Mouse (Mus musculus) common myeloid progenitor, adult 5-6 weeks (primary cell): ENCODE data around the gene Acvrl1. TPM values are rescaled to one million over a fixed set of nuclear protein-coding genes. Genes with fewer than 3 reads are reported as not detected.

Experiments used
- ATAC-seq: replicated peaks from 2 replicates; pipeline ENCODE4 v1.8.0; 2016; ENCODE audit warnings: low read depth, mild to moderate bottlenecking, moderate TSS enrichment, inconsistent platforms; ENCODE audit not compliant: poor library complexity, severe bottlenecking
- total RNA-seq: library from RNA; stranded (forward); fragments of 200-1000, 187-1606 nt; gene quantifications from 2 replicates; pipeline ENCODE4 v1.2.3, GENCODE M21; 2017

Acvrl1 gene
- total RNA-seq, 1 experiment from 2014 or later, result 5.8 TPM

DNA sequence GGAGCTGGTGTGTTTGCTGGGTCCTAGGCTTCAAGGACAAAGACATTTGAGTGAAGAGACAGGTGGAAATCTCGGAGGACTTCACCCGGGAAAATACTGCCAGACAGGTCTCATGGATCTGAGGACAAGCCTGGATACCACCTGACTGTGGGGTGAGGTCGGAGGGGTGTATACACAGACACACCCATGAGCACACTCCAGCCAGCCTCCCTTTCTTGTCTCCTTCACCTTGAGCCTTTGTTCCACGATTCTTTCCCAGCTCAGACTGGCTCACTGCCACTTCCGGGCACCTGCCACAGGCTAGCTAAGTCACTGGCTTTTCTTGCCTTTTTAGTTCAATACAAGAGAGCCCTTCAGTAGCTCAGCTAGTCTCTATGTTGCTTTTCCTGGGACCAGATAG, 36.0 kb downstream of the Acvrl1 start:
- no peak for ATAC-seq

DNA sequence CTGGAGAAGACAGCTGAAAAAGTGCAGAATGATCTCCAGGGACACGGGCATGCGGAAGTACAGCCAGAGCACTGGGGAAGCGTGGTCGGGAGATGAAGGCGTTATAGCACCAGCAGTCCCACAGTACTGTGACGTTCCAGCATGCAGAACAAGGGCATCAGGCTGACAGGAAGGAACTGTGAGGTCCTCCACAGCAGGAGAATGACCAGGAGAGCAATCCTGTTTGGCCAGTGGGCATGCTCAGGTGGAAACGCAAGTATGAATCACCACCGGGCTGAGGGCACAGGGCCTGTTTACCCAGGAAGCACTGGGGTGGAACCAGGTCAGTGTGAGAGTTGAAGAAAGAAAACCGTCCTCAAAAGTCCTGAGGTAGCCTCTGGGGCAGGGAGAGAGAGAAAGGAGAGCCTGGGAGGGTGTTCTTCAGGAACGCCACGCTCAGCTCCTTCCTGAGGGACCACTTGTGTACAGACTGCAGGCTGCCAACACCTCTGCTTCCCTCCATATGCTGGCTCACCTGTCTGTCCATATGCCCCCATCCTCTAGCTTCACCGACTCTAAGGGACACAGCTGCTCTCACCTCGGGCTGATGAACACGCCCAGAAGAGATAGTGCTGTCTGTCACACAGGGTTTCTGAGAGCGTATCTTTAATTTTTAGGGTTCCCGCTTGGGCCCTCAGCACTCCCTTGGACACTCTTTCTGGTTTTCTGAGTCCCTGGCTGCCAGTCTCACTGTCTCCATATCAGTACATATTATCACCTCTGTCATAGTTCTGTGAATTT, 37.5 kb downstream of the Acvrl1 start:
- 0 out of 2 replicates have a peak, but pooled peaks have one; percentile 35 for ATAC-seq

GRCm38 (mm10) chr15:101167553-101167952, 39.2 kb downstream of the Acvrl1 start:
- ATAC-seq, result no peak

DNA sequence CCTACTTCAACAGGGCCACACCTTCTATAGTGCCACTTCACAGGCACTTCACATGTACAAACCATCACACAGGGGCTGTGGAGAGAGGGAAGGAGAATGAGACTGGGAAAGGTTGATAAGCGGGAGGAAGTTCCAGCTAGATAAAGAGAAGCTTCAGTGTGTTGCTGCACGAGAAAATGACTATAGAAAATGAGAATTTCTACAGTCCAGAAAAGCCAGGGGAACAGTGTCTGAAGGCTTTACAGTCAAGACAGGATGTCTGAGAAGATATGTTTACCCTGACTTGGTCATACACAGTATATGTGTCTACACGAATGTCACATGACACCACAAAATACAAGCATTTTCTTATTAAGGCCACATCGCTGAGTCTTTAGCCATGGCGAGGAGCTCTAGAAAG, 41.6 kb downstream of the Acvrl1 start:
- no peak for ATAC-seq

DNA sequence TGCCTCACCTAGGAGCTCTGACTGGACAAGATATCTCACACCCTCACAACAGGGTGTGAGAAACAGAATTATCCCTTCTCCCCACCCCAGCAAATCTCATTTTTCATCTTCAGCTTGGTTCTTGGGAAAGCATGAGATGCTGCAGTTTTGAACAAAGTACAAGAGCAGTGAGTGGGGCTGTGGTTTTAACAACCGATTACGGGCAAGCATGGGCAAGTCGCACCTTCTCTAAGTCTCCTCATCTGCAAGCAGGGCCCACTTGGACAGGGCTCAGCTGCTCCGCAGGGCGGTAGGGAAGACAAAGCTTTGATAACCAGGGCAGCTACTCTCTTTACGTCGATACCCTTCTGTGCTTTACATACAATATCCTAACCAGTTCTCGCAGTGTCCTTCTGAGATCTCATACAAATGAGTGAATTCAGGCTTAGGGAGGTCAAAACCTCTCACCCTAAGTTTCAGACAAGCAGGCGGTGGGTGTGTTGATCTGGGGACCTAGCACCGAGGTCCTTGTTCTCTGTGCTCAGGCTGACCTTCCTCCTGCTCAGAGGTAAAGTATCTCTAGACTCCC, 42.2 kb downstream of the Acvrl1 start:
- ATAC-seq, result no peak

DNA sequence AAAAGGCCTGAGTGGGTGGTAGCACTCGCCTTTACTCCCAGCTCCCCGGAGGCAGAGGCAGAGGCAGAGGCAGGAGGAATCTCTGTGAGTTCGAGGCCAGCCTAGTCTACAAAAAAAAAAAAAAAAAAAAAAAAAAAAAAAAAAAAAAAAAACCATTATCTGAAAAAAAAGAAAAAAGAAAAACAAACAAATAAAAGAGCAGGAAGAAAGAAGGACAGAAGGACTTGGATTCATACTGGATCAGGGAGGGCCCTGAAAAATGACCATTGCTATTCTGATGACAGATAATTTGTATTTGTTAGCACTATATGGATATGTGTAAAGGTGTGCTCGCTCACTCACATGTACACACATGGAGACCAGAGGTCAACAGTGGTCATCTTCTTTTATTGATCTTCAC, 43.0 kb downstream of the Acvrl1 start:
- no peak for ATAC-seq

DNA sequence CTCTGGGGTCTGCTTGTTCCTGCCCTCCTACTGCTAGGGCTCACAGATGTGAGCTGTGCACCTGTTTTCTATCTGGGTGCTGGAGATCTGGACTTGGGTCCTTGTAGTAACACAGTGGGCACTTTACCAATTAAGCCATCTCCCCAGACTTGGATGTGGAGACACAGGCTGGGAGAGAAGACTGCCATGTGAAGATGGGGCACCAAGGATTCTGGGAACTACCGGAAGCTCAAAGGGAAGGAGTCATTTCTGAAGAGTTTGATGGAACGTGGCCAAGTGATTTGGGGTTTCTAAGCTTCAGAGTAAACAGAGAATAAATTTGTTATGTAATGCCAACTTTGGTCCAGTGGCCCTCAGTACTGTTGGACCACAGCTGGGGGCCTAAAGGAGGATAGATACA, 43.7 kb downstream of the Acvrl1 start:
- no peak for ATAC-seq

GRCm38 (mm10) chr15:101173421-101174211, 45.3 kb downstream of the Acvrl1 start, which contains the start of gene Acvr1b:
TSS of gene Acvr1b (plus strand) at chr15:101174067.
- ATAC-seq, result peak; percentile 81

DNA sequence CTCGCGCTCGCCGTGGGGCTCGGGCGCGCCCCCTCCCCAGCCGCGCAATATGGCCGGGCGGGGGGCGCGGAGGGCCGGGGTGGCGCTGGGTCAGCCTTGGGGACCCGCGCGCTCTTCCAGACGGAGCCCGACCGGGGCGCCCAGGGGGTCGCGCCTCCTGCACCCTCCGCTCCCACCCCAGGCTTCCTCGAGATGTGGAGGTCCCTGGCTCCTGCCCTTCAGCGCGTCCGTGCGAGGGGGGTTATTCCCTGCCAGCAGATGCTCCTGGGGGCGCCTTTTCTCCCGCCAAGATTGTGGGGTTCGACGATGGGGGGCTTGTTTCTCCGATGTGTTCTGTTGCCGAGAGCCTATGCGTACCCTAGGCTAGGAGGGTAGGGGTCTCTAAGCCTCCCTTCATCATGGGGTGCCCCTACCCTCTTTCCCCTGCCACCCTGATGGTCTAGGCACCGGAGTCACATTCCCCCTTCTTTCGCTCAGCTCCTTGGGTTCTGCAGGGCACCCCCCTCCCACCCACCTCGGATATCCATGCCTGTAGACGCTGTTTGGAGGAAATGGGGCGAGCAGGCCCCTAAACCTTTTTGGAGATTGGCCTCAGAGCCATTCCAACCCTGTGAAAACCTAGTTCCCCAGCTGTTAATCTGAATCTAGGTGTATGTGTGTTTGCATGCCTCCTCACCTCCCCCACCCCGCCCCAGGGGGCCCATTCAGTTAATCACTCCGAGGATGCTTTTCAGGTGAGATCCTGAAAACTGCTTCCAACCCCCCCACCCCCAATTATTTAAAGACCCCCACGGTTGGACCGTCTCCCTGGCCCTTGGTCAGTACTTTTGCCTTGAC, 46.2 kb downstream of the Acvrl1 start:
- no peak for ATAC-seq

DNA sequence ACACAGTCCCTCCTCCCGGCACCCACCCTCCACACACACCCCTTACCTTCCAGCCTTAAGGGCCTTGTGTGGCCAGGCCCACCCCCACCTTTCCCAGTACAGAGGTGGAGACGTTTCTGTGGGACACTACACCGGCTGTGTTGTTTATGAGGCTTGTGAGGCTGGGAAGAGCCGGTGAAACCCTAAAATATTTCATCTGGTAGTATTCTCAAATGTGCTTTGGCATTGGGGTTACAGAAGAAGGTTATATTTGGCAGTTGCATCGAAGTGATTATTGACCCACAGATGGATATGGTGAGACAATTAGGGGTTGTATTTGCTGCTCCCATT, 46.8 kb downstream of the Acvrl1 start:
- no peak for ATAC-seq

DNA sequence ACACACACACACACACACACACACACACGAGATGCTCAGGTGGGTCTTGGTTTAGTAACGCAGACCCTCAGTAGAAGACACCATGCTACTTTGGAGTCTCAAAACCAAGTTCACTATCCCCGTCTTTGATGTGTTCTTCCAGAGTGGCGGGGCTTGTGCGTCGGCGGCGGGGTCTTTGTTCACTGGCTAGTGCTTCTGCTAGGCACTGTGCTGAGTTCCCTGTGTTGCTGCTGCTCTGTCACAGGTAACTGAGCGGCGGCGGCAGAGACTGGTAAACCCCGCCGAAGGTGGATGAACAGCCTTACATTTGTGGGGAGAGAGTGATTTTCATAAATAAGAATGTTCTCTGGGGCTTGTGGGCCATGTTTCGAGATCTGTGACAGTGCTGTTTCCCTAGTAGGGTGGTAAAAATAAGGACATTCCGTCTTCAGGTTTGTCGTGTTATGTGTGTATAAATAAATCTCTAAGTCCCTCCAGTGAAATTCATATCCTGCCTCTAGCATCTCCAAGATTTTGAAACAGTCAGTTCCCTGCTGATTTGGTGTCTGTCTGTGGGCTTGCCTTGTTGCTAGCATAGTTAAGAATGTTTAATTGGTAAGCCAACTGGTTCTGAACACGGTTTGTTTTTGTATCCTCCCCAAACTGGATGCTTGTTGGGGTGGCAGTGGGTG, 47.4 kb downstream of the Acvrl1 start:
- no peak for ATAC-seq

GRCm38 (mm10) chr15:101176284-101176680, 48.0 kb downstream of the Acvrl1 start:
- no peak for ATAC-seq

DNA sequence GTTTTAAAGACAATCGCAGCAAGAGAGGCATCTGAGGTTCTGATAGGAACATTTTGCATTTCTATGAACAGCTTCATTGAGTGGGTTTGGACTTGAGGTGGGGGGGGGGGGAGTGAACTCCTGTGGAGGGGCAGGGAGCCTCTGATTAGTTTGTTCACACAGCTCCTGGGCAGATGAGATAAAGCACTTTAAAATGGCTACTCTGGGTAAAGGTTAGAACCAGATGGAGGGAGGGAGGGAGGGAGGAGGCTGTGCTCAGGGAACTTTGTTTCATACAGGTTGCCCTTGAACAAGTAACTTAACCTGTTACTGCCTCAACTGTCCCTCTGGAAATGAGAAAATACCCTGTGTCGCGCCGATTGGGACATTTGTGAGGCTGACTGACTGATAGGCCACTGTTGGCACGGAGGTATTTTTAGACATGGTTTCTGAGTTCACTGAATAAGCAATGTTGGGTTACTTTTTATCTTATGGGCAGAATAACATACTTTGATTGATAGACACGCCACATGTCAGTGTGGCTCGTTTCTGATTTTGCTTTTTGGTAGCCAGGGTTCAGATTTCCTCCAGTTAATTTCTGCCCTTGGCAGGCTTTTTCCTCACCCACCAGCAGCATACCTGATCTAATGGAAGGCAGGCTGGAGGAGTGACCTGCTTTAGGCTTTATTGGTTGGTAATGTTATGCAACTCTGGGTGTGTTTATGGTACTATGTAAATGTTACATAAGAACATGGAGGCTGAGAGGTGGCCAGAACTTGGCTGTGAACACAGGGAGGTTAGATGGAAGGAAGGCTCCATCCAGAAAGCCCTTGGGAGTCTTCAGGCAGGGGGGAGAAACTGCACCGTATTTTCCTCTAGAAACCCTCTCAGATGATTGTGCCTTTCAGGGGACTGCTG, 48.7 kb downstream of the Acvrl1 start:
- no peak for ATAC-seq

DNA sequence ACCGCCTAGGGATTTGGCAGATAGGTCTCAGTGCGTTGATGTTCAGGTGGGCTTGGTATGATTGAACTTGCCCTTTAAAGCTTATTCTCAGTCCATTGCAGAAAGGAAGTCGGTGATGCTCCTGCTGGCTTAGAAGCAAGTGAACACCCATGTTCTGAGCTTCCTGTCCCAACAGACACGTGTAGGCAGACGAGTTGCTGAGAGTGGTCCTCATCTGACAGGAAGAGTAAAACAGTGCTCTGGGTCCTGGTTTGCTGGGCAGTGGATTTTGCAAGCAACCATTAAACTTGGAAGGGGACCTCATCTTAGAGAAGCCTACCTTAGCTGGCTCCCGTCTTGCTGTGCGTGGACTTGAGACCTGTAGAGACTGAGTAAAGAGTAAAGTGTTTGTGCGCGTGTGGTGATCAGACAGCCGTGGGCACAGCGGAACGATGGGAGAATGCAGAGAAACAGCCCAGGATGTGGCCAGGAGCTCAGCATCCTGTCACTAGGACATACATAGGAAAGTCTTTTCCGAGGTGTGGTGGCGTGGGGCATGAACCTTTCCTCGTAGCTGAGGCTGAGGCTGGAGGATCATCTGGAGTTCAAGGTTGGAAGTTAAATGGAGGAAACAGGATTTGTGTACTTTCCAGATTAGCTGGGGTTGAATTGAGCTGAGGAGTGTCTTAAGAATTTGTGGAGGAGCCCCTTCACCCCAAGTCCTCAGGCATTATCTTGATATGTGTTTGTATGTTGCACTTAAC, 52.2 kb downstream of the Acvrl1 start:
- no peak for ATAC-seq

- ATAC-seq, result no peak
Observed at GRCm38 (mm10) chr15:101181106-101181466, 52.8 kb downstream of the Acvrl1 start.

DNA sequence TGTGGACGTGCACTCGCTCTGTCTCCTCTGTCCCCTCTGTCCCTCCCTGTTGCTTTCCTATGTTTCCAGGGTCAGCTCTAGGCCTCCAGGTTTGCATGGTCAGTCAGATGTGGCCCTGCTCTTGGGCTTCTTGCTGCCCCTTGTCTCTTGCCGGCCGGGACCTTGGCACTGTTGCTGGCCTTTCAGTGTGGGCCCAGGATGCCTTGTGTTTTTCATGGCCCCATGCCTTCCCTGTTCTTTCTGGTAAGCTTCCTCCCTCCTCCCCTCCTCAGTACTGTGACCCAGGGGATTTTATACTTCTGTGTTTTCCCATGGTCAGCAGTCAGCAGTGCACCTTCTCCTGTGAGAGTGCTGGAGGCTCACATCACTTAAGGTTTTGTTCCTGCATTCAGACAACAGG, 53.2 kb downstream of the Acvrl1 start:
- ATAC-seq, result no peak

DNA sequence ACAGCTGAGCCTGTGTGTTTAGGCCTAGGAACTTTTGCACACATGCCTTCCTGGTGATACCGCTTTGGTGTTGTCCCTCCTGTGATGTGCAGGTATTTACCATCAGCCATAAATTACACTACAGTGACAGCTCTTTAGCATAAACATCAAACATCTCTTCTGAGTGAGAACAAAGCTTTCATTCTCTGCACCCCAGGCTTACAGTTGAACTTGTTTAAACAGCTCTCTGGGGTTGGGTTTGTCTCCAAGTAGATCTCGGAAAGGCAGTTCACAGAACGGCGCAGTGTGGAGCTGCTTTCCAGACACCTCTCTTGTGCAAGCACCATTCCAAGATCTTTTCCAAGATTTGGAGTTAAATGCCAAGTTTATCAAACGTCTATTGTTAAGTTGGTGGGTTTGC, 54.4 kb downstream of the Acvrl1 start:
- no peak for ATAC-seq

DNA sequence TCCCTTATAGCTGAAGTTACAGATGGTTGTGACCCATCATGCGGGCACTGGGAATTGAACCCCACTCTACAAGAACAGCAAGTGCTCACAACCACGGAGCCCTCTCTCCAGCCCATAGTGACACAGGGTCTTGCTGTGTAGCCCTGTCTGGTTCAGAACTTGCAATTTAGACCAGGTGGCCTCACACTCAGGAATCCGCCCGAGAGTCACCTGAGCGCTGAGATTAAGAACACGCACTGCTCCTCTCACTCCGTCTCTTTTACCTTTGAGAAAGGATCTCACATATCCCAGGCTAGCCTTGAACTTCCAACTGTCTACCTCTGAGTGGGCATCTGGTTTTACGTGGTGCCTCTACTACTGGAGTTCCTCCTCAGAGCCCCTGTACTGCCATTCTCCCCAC, 56.0 kb downstream of the Acvrl1 start:
- no peak for ATAC-seq
